Mouse (Mus musculus) forebrain, embryonic 12.5 days (tissue): ENCODE measurements at regions not wholly inside any gene's neighbourhood (a gene's known extent, or its start where the extent isn't known, plus 50 kb on each side); places are given as distances from the start of the nearest gene placed in this dataset.

Source experiments
- ATAC-seq: fragments of 200-750 bp; cut with Nextera tagmentation; 2 replicates; pipeline ENCODE4 v1.8.0; 2017; ENCODE audit warnings: moderate TSS enrichment; ENCODE audit not compliant: low FRiP score
- H3K27ac ChIP-seq: fragments of 300-500 bp; sonication (generic); 2 replicates; pipeline ENCODE4 v1.5.1; 2016; ENCODE audit warnings: mild to moderate bottlenecking
- H3K27me3 ChIP-seq: fragments of 300-500 bp; sonication (generic); 2 replicates; pipeline ENCODE4 v1.6.1; 2016; ENCODE audit warnings: mild to moderate bottlenecking
- H3K36me3 ChIP-seq: fragments of 300-500 bp; sonication (generic); replicated peaks from 2 replicates; pipeline ENCODE4 v1.6.1; 2016; ENCODE audit warnings: mild to moderate bottlenecking
- H3K4me1 ChIP-seq: fragments of 300-500 bp; sonication (generic); 2 replicates; pipeline ENCODE4 v1.6.1; 2016
- H3K4me2 ChIP-seq: fragments of 300-500 bp; sonication (generic); 2 replicates; pipeline ENCODE4 v1.6.1; 2016; ENCODE audit warnings: mild to moderate bottlenecking, moderate library complexity
- H3K4me3 ChIP-seq: fragments of 300-500 bp; sonication (generic); replicated peaks from 2 replicates; pipeline ENCODE4 v1.5.1; 2016; ENCODE audit warnings: mild to moderate bottlenecking
- H3K9ac ChIP-seq: fragments of 300-500 bp; sonication (generic); 2 replicates; pipeline ENCODE4 v1.6.1; 2016; ENCODE audit warnings: mild to moderate bottlenecking
- H3K9me3 ChIP-seq: fragments of 300-500 bp; sonication (generic); 2 replicates; pipeline ENCODE4 v1.6.1; 2016
- WGBS: fragments of 180-500 bp; shearing (Covaris S2); methylation state at CpG from one replicate; pipeline ENCODE4 v1.1.7; 2016; 5-methylcytosine and 5-hydroxymethylcytosine counted together

DNA sequence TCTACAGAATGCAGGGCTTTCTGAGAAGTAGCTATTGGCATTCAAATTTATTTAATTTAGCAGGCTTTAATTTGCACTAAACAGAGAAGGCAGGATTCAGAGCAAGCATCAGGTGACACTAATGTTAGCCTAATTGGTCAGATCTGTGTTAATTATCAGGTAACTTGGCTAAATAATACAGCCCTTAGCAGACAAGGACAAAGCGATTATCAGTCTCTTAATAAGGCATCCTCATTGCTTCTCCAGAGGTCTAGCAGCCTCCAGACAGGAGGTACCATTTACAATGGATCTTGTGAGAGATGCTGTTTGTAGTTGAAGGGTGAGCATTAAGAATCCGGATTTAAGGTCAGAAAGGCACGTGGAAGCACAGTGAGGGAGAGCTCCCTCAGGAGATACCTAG is 253.7 kb upstream of the Fam92a start:
- Histone ChIP-seq H3K4me2 (no peak overlapping the region), H3K4me1 (peaks cover 11% of the 10 kb centered on the region; the same call in 1 of the 2 replicates), H3K27ac (no peak overlapping the region), H3K9me3 (no peaks in the 10 kb centered on the region), H3K9ac (no peak overlapping the region), H3K36me3 (no peaks in the 10 kb centered on the region), H3K27me3 (no peaks in the 10 kb centered on the region), H3K4me3 (no peak overlapping the region)
- 18% methylated on average over 3 of the region's 3 CpGs for WGBS
- ATAC-seq: no peak

DNA sequence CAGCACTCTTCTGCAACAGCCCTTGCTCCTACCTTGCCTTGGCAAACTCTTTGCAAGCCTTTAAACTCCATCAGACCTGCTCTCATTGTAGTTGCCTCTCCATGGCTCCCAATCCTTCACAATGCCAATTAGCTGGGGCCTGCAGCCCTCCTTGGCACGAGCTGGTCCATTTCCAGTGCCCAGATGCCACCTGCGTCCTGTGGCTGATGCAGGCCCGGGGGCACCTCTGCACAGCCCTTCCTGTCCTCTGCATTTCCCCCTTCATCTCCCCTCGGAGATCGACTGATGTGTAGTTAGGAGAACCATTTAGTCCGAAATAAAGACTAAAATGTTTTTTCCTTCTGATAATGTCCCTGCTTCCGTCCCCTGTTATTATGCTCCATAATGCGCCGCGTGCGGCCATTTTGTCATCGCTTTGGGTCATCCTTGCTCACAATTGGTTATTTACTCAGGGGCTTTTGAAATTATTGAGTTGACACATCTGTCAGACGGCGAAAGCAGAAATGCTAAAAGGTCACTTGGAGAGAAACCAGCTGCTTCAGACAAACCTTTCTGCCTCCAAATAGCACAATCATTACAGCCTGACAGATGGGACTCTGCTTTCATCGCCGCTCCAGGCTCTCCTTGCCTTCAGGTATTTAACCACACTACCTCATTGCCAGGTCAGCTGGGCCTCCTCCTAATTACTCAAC is 250.0 kb upstream of the Fam92a start:
- Histone ChIP-seq H3K9ac (no peak overlapping the region), H3K4me1 (peaks cover 11% of the 10 kb centered on the region; the same call in 1 of the 2 replicates), H3K36me3 (no peaks in the 10 kb centered on the region), H3K4me2 (no peak overlapping the region), H3K27ac (peak overlapping the region; percentile 60), H3K9me3 (no peaks in the 10 kb centered on the region), H3K4me3 (no peak overlapping the region), H3K27me3 (no peaks in the 10 kb centered on the region)
- 77% methylated on average over 16 of the region's 16 CpGs for WGBS
- ATAC-seq: peak; percentile 71

DNA sequence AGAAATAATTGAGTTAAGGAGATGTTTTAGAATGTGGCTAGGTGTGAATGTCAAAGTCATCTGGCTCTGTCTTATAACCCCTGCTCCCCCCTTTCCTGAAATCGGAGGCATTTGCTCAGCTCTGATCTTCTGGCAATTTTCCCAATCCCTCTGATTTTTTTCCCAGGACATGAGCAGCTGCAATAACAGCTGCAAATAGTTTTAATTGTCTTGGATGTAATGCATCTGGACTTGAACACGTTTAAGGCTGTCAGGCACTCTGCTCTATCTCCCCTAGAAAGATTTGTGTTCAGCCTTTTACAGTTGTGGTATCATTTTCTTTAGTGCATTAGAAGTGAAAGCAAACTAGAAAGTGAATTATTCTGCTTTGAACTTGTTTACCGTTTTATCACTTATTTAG is 246.3 kb upstream of the Fam92a start:
- Histone ChIP-seq H3K9ac (no peak overlapping the region), H3K9me3 (no peaks in the 10 kb centered on the region), H3K27ac (no peak overlapping the region), H3K4me1 (peaks cover 5% of the 10 kb centered on the region; the same call in 1 of the 2 replicates), H3K36me3 (no peaks in the 10 kb centered on the region), H3K27me3 (no peaks in the 10 kb centered on the region), H3K4me3 (no peak overlapping the region), H3K4me2 (no peak overlapping the region)
- no peak for ATAC-seq
- 56% methylated on average over 3 of the region's 3 CpGs for WGBS

DNA sequence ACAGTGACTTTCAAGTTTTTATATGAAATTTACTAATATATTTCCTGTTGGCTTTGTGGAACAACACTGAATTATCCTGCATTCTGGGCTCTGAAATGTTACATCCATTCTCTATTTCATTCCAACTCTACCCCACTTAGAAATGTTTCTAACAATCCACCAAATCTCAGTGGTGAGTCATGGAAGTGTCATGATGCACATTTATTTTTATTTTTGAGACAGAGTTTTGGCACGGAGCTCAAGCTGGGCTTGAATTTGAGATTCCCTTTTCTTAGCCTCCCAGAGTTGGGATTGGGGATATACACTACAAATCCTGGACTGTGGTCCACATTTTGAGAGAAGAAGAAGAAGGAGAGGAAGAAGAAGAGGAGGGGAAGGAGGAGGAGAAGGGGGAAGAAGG is 223.5 kb upstream of the Fam92a start:
- Histone ChIP-seq H3K4me1 (no peaks in the 10 kb centered on the region), H3K27ac (no peak overlapping the region), H3K9me3 (no peaks in the 10 kb centered on the region), H3K36me3 (no peaks in the 10 kb centered on the region), H3K9ac (no peak overlapping the region), H3K4me2 (no peak overlapping the region), H3K4me3 (no peak overlapping the region), H3K27me3 (no peaks in the 10 kb centered on the region)
- no peak for ATAC-seq
- WGBS: 84% methylated on average over 1 of the region's 1 CpGs

DNA sequence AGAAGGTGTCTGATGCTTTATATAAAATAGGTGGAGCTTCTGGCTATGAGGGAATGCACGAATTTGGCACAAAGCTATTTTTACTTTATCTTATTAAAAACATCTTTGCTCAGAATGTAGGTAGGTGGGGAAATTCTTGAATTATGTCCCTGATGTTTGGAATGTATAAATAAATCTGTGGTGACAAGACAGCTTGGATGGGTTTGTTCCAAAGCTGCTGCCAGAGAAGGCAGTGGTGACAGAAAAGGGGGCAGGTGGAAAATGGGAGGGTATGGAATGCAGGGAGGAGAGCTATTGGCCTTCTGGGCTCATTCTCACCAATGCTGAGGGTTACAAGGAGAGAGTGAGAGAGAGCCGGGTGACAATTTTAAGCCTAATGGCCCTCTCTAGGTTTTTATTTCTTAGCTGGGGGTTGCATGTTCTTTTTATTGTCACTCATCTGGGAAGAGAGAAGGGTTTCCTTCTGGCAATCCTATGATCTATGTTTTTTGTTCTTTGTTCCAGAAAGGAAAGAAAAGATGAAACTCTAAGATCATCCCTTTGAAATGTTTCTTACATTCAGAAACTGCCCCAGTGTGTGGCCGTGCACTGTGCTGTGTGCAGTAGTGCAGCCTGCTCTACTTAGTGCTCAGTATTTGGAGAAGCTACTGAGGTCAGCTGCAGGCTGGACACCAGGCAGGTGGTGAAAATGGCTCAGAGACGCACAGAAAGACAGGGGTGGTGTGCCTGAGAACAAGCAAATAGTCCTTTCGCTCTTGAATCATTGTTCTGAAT is 205.2 kb upstream of the Fam92a start:
- H3K27ac ChIP-seq: no peak overlapping the region
- H3K27me3 ChIP-seq: no peaks in the 10 kb centered on the region
- no peak overlapping the region for H3K4me2 ChIP-seq
- no peaks in the 10 kb centered on the region for H3K36me3 ChIP-seq
- no peak overlapping the region for H3K4me3 ChIP-seq
- no peaks in the 10 kb centered on the region for H3K9me3 ChIP-seq
- no peak overlapping the region for H3K9ac ChIP-seq
- WGBS: 75% methylated on average over 5 of the region's 5 CpGs
- H3K4me1 ChIP-seq: no peaks in the 10 kb centered on the region
- no peak for ATAC-seq

DNA sequence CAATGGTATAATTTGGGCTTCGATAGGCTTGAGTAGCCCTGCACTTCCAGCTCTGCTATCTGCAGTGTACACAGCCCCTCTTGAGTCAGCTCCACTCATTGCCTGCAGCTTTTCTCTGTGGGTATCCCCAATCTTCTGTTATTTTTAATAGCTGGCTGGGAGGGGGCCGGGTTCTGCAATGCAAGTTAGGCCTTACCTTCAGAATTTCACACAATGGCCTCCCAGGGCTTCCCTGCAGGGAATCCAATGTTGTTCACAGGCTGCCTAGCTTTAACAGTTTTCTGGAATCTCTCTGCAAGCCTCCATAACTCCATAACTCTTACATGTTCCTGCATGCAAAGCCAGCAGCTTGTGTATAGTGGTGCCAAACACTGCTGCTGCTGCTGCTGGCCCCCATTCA is 197.7 kb upstream of the Fam92a start:
- no peak overlapping the region for H3K27ac ChIP-seq
- ATAC-seq: no peak
- WGBS: 29% methylated on average over 2 of the region's 2 CpGs

DNA sequence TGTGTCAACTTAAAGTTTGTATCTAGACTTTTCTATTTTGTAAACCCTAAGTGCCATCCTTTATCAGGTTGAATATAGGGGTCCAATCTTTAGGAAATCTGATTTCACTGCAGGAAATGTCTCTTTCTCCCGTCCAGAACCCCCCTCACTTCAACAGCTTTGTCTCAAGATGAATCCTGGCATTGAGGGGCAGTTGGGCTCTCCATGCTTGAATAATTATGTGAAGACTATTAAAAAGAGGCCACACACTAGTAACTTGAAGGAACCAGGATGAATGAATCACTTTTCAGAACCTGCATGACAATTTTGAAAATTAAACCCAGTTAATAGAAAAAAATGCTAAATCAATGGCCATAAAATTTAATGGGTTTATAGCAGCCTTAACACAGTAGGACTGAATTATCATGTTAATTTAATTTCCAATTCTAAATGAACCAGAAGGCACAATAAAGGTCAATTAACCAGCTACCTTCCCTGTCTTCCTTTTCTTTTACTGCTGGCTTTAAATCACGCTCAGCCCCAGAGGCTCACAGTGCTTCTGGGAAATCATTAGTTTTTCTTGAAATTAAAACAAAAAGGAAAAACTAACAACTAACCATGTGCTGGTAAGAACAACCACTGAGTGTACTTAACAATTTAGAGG is 185.3 kb upstream of the Fam92a start:
- Histone ChIP-seq H3K9ac (no peak overlapping the region), H3K4me3 (no peak overlapping the region), H3K27me3 (no peaks in the 10 kb centered on the region), H3K27ac (no peak overlapping the region), H3K4me1 (no peaks in the 10 kb centered on the region), H3K9me3 (no peaks in the 10 kb centered on the region), H3K4me2 (no peak overlapping the region), H3K36me3 (no peaks in the 10 kb centered on the region)
- no peak for ATAC-seq
- WGBS: 17% methylated on average over 2 of the region's 2 CpGs

More for the DNA sequence above, 197.7 kb upstream of the Fam92a start:
- peaks cover 4% of the 10 kb centered on the region; the same call in 1 of the 2 replicates for H3K4me1 ChIP-seq
- no peak overlapping the region for H3K9ac ChIP-seq
- H3K9me3 ChIP-seq: no peaks in the 10 kb centered on the region
- H3K4me2 ChIP-seq: no peak overlapping the region
- no peak overlapping the region for H3K4me3 ChIP-seq
- no peaks in the 10 kb centered on the region for H3K27me3 ChIP-seq
- no peaks in the 10 kb centered on the region for H3K36me3 ChIP-seq

DNA sequence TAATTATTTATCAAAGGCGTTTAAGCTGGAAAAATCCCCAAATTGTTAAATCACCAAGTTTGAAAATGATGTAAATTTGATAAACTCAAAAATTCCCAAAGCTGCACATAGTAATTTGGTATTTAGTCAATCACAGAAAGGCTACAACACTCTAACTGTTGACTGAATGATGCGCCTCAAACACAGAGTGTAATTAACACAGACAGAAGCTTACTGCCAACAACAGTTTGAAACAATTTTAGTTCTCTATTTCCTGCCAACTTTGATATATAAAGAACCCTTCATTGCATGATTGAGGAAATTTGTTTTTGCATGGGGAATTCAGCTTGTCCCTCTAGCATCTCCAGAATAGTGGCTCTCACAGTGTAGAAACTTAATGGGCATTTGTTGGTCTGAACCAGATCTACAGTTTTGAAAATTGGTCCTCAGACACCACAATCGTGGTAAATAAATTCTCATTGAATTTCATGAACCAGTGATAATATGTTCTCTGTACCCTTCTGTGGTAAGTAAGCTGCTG is 181.6 kb upstream of the Fam92a start:
- Histone ChIP-seq H3K9ac (no peak overlapping the region), H3K4me3 (no peak overlapping the region), H3K36me3 (no peaks in the 10 kb centered on the region), H3K4me2 (no peak overlapping the region), H3K27ac (no peak overlapping the region), H3K4me1 (no peaks in the 10 kb centered on the region), H3K9me3 (no peaks in the 10 kb centered on the region), H3K27me3 (no peaks in the 10 kb centered on the region)
- WGBS: 81% methylated on average over 3 of the region's 3 CpGs
- no peak for ATAC-seq

DNA sequence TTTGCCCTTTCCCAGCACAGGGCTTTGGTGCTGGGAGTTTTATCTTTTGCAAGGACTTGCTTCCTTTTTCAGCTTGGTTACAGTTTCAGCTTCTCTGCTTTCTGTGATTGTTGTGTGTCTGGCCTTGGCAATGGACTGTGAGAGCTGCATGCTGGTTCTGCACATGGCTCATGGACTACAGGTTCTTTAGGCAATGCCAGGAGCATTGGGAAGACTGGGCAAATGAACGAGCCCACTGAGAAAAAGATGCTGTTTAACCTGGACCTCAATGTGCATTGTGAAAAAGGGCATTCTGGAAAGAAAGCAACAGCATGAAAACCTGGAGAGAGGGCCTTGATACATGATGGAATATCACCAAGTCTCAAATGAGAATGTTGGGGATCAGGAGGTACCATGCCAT is 167.4 kb upstream of the Fam92a start:
- Histone ChIP-seq H3K4me3 (no peak overlapping the region), H3K9me3 (no peaks in the 10 kb centered on the region), H3K27me3 (no peaks in the 10 kb centered on the region), H3K9ac (no peak overlapping the region), H3K4me2 (no peak overlapping the region), H3K36me3 (no peaks in the 10 kb centered on the region), H3K27ac (no peak overlapping the region), H3K4me1 (no peaks in the 10 kb centered on the region)
- no peak for ATAC-seq
- 74% methylated on average over 1 of the region's 1 CpGs for WGBS

DNA sequence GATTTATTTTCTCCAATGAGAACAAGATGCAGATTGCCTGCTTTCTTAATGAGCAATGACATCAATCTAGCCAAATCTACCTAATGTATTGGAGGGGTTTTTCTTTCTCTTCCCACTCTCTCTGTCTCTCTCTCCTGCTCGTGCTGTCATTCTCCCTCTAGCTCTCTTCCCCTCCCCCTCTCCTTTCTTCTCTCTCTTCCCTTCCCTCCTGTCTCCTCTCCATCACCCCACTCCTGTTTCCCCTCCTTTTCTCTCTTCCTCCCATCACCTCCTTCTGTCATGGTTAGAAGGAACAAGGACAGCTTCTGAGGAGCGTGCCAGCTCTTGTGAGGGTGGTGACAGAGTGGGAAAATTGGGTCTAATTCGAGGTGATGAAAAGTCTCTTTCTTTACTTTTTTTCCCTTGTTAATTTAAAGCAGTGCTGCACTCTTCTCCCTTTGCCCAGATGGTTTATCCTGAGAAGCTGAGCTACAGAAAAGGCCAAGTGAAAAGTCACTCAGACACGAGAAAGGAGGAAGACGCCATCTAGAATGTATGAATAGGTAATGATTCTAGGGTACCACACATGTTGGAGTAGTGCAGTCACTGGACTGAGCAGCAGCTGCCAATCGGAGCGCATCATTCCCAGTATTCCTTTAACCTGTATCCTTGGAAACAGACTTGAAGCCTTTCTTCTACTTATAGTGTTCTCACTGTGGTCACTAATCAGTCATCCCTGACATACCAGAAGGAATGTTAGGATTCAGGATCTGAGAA is 163.2 kb upstream of the Fam92a start:
- Histone ChIP-seq H3K27ac (peak overlapping the region; percentile 46; the same call in 1 of the 2 replicates), H3K9me3 (no peaks in the 10 kb centered on the region), H3K4me3 (no peak overlapping the region), H3K27me3 (no peaks in the 10 kb centered on the region), H3K9ac (no peak overlapping the region), H3K4me2 (no peak overlapping the region), H3K4me1 (no peaks in the 10 kb centered on the region), H3K36me3 (no peaks in the 10 kb centered on the region)
- peak; percentile 57; the same call in 1 of the 2 replicates for ATAC-seq
- 78% methylated on average over 7 of the region's 7 CpGs for WGBS

DNA sequence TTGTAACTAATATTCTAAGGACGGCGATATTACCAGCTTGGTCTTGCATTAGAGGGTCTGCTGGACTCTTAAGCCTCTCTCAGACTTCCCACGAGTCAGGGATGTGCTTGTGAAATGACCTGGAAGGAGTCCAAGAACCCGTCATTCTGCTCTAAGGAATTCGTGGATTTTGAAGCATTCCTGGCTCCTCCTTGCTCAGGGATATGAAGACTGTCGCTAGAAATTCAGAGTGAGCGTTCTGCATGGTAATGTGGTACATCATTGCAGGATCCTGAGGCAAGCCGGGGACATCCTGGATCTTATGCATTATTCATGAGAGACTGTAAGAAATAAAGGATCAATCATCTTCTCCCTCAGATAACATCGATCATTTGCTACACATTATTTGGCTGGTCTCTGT is 162.6 kb upstream of the Fam92a start:
- no peaks in the 10 kb centered on the region for H3K36me3 ChIP-seq
- 63% methylated on average over 9 of the region's 9 CpGs for WGBS
- H3K9ac ChIP-seq: no peak overlapping the region
- H3K4me1 ChIP-seq: no peaks in the 10 kb centered on the region
- H3K4me3 ChIP-seq: no peak overlapping the region
- no peaks in the 10 kb centered on the region for H3K9me3 ChIP-seq
- H3K27ac ChIP-seq: no peak overlapping the region; the same call in 1 of the 2 replicates
- H3K27me3 ChIP-seq: no peaks in the 10 kb centered on the region
- H3K4me2 ChIP-seq: no peak overlapping the region
- ATAC-seq: peak; percentile 65; the same call in 1 of the 2 replicates

DNA sequence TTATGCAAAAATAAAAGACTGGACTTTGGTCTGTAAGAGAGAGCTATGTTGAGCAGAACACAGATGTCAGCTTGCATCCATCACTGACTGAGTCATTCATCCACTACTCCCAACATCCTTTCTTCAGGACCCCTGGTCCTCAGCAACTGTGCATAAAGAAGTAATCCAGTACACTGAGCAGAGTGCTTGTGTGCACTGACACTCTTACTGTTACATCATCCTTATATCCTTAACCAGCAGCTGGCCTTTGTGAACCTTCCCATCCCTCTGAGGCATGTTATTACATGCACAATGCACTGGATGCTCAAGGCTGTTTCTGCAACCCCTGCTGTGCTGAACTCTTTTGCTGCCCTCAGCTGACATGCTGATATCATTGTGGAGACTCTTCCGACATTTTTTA is 144.2 kb upstream of the Fam92a start:
- H3K36me3 ChIP-seq: no peaks in the 10 kb centered on the region
- ATAC-seq: 0 out of 2 replicates have a peak, but pooled peaks have one; percentile 27
- H3K27me3 ChIP-seq: no peaks in the 10 kb centered on the region
- H3K27ac ChIP-seq: no peak overlapping the region
- H3K4me3 ChIP-seq: no peak overlapping the region
- WGBS: 48% methylated on average over 1 of the region's 1 CpGs
- no peaks in the 10 kb centered on the region for H3K9me3 ChIP-seq
- no peak overlapping the region for H3K4me2 ChIP-seq
- no peaks in the 10 kb centered on the region for H3K4me1 ChIP-seq
- H3K9ac ChIP-seq: no peak overlapping the region
